Mouse (Mus musculus) megakaryocyte-erythroid progenitor cell, adult 5-6 weeks (primary cell): Measurements from ENCODE around the gene Lcp1. TPM values are rescaled to one million over a fixed set of nuclear protein-coding genes. Genes with fewer than 3 reads are reported as not detected.
"Not testable (repeated sequence)": the region's sequence is repeated elsewhere in the genome, so short reads cannot be mapped to it uniquely, and the experiment has no call there.

Source experiments
- ATAC-seq: replicated peaks from 2 replicates; pipeline ENCODE4 v1.8.0; 2016; ENCODE audit warnings: mild to moderate bottlenecking, inconsistent platforms; ENCODE audit not compliant: severe bottlenecking, poor library complexity, low FRiP score, low TSS enrichment
- total RNA-seq, 2 experiments: library from RNA; stranded (forward) in 1 of 2; stranded (reverse) in 1 of 2; fragments of 200-1000, 215-1000 nt in 1 of 2; fragments of >200 nt in 1 of 2; fragmentation: Nextera tagmentation in 1 of 2; gene quantifications; 2 replicates each; pipeline ENCODE4 v1.2.3; 2014 to 2017

The Lcp1 gene
- total RNA-seq (2014; fragmentation: Nextera tagmentation), result 21.1 and 39.8 TPM in 2 replicates
- 29.1 and 29.8 TPM in 2 replicates for total RNA-seq (2017)

GRCm38 (mm10) chr14:75130501-75131318 is at the start of gene Lcp1, which contains the start of gene Lrrc63:
Gene Lcp1, plus strand, starts transcription at chr14:75131101.
Gene Lrrc63, minus strand, starts transcription at chr14:75130881.
- peak; percentile 86 for ATAC-seq

GRCm38 (mm10) chr14:75102956-75103355 is 27.9 kb upstream of the Lcp1 start:
- ATAC-seq, result no peak

GRCm38 (mm10) chr14:75121658-75122057 is 9.2 kb upstream of the Lcp1 start:
- ATAC-seq, result no peak

- peak; percentile 57; the same call in 1 of the 2 replicates for ATAC-seq
These were observed 529 bp downstream of the Lcp1 start for GRCm38 (mm10) chr14:75131324-75131935.

- ATAC-seq, result no peak
These were observed 5.4 kb downstream of the Lcp1 start for GRCm38 (mm10) chr14:75136119-75136966.

- ATAC-seq, result peak; percentile 99
These were observed 7.6 kb downstream of the Lcp1 start for GRCm38 (mm10) chr14:75138503-75138902.

- no peak for ATAC-seq
These were observed 8.3 kb downstream of the Lcp1 start for GRCm38 (mm10) chr14:75139225-75139624.

DNA sequence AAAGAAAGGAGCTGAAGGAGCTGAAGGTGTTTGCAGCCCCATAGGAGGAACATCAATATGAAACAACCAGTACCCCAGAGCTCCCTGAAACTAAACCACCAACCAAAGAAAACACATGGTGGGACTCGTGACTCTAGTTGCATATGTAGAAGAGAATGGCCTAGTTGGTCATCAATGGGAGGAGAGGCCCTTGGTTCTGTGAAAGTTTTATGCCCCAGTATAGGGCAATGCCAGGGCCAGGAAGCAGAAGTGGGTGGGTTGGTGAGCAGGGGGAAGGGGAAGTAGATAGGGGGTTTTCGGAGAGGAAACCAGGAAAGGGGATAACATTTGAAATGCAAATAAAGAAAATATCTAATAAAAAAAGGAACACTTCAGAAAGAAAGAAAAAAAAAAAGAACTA is 16.8 kb downstream of the Lcp1 start:
- not testable (repeated sequence) for ATAC-seq

DNA sequence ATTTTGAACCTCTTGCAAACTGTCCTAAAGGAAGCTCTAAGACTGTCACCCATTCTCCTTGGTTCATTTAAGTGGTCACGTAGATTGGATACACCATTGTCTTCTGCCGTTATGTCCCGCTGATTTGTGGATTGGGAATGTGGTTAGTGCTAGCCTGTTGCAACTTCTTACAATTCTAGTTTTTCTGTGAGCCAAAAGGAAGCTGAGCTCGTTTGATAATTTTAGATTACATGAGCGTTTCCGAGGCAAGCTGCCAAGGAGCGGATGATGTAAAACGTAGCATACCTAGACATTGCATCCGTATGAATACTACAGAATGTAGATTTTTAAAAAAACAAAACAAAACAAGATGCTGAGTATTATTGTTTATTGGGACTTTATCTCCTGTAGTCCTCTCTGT is 17.3 kb downstream of the Lcp1 start:
- 0 out of 2 replicates have a peak, but pooled peaks have one; percentile 44 for ATAC-seq

DNA sequence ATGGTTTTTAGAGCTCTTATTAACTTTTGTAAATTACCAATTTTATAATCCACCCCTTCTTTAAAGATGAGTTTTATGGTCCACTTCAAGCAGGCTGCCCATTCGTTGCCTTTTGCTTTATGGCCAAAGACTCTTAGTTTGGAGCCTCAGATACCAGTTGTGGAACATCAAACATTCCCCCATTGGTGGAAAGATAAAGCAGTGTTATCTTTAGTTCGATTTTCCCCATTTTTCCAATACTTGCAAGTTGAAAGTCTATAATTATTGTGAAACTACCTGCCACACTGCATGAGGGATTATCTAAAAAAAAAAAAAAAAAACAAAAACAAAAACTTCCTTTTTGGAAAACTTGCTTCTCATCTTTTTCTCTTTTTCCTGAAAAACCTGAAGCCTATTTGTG is 19.8 kb downstream of the Lcp1 start:
- ATAC-seq, result no peak

DNA sequence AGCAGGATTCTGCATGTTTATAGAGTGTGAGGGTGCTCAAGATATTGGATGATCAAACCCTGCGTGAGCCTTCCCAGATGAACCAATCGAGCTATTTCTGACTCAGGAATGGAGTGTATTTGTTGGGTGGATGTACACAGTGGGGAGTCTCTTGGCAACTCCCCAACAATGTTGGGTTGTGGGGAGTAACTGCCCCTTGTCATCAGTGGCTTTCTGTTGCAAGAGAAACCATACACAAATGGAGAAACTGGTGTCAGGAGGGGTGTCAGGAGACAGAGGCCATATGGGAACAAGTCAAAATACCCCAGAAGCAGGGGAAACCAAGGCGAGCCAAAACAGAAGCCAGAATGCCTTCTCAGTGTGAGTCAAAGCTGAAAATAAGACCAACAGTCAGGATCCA is 20.2 kb downstream of the Lcp1 start:
- no peak for ATAC-seq

GRCm38 (mm10) chr14:75154481-75154880 is 23.6 kb downstream of the Lcp1 start:
- no peak for ATAC-seq

DNA sequence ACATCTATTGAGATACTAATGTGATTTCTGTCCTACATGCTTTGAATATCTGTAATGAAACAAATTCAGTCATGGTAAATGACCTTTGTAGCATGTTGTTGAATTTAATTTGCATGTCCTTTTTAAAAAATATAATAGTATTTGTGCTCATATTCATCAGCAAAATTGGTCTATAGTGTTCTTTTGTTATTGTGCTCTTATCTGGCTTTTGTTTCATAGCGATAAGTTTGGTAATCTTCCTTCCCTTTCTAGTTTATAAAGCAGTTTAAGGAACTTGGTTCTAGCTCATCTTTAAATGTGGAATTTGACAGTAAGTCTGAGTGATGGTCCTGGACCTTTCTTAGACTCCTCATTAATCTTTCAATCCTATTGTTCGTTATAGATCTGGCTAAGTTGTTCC is 28.5 kb downstream of the Lcp1 start:
- no peak for ATAC-seq

DNA sequence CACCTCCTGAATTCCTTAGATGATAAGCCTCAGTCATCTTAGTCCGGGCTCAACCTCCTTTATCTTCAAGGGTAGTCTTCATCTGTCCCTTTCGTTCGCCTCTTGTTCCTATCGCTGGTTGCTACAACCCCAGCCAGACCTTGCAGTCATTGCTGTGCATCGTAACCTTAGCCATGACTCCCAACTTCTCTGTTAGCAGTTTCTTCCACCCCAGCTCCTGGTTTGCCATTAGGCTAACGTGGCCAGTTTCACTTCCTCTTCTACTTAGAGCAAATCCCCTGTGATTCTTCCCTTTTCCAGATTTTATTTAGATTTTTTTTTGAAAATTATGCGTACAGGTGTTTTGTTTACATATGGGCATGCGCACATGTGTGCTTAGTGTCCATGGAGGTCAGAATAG is 33.0 kb downstream of the Lcp1 start:
- ATAC-seq, result no peak

DNA sequence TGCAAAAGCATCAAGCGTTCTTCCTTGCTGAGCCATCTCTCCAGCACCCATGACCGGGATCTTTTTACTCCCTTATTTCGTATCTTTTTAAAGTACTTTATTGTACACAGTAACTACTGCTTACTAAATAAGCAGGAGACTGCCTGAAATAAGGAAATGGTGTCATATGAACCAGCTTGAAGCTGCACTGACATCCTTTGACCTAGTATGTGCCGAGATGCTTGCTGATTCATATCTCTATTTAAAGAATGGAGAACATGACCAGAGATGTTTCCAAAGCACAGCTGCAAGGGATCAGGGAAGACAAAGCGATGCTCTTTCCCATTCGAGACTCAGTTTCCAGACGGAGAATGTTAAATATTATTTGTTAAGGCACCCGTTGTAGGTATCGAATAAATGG is 33.4 kb downstream of the Lcp1 start:
- no peak for ATAC-seq

- no peak for ATAC-seq
These were observed 34.8 kb downstream of the Lcp1 start for GRCm38 (mm10) chr14:75165574-75166131.

DNA sequence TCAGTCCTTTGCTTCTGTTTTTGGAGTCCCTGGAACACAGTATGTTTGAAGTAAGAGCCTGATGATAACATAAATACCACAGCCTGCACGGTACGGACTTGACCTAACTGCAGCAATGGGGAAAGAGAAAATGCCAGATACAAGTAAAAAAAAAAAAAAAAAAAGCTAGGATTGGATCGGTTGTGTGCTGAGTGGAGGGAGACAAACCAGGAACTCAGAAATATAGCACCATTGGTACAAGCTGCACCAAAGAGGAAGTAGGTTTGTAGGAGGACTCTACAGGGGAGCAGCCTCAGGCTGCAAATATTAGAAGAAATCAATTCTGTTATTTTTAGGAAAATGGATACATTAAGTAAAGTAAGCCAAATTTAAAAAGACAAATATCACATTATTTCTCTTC is 37.6 kb downstream of the Lcp1 start:
- ATAC-seq, result no peak

DNA sequence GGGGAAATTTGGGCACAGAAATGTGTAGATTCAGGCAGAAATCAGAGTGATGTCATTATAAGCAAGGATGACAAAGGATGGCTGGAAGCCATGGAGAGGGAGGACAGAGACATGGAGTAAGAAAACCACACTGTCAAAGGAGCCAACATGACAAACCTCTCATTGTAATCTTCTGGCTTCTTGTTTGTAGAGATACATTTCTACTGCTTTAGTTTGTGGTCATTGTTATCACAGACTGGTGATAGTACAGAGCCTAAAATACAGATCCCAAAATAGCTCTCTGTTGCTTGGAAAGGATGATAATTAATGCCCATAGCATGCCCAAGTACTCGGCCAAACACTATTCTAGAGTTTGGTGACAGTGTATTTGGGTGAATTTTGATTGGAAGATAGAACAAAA is 39.6 kb downstream of the Lcp1 start:
- peak; percentile 59 for ATAC-seq

- ATAC-seq, result no peak
These were observed 43.4 kb downstream of the Lcp1 start for GRCm38 (mm10) chr14:75174296-75174695.
